Mouse (Mus musculus) limb, embryonic 14.5 days (tissue): Measurements from ENCODE around the gene Marveld3. TPM values are rescaled to one million over a fixed set of nuclear protein-coding genes. Genes with fewer than 3 reads are reported as not detected.

Experiments used
- ATAC-seq: fragments of 200-750 bp; cut with Nextera tagmentation; 2 replicates; pipeline ENCODE4 v1.8.0; 2017; ENCODE audit warnings: low read depth, moderate number of reproducible peaks, moderate TSS enrichment; ENCODE audit not compliant: low FRiP score
- DNase-seq: peaks from one replicate; pipeline ENCODE4 v3.0.0-alpha.2; 2015; ENCODE audit warnings: low spot score
- H3K27ac ChIP-seq: fragments of 300-500 bp; sonication (generic); replicated peaks from 2 replicates; pipeline ENCODE4 v1.5.1; 2014; ENCODE audit warnings: low read depth, mild to moderate bottlenecking, low read length, moderate library complexity, mixed read lengths
- H3K27me3 ChIP-seq: fragments of 300-500 bp; sonication (generic); 2 replicates; pipeline ENCODE4 v1.6.1; 2014; ENCODE audit warnings: low read length, mixed read lengths; ENCODE audit not compliant: control insufficient read depth, insufficient read depth
- H3K36me3 ChIP-seq: fragments of 300-500 bp; sonication (generic); 2 replicates; pipeline ENCODE4 v1.6.1; 2014; ENCODE audit warnings: mild to moderate bottlenecking, low read length, moderate library complexity, mixed read lengths; ENCODE audit not compliant: control insufficient read depth, insufficient read depth
- H3K4me1 ChIP-seq: fragments of 300-500 bp; sonication (generic); 2 replicates; pipeline ENCODE4 v1.6.1; 2014; ENCODE audit warnings: antibody characterized with exemption, low read length, mixed read lengths; ENCODE audit not compliant: control insufficient read depth, insufficient read depth
- H3K4me2 ChIP-seq: fragments of 300-500 bp; sonication (generic); replicated peaks from 2 replicates; pipeline ENCODE4 v1.6.1; 2014; ENCODE audit warnings: low read depth, mild to moderate bottlenecking, low read length, moderate library complexity; ENCODE audit not compliant: severe bottlenecking
- H3K4me3 ChIP-seq: fragments of 300-500 bp; sonication (generic); replicated peaks from 2 replicates; pipeline ENCODE4 v1.5.1; 2014; ENCODE audit warnings: low read length
- H3K9ac ChIP-seq: fragments of 300-500 bp; sonication (generic); 2 replicates; pipeline ENCODE4 v1.6.1; 2014; ENCODE audit warnings: mild to moderate bottlenecking, low read depth, low read length, moderate library complexity; ENCODE audit not compliant: severe bottlenecking
- H3K9me3 ChIP-seq: fragments of 300-500 bp; sonication (generic); 2 replicates; pipeline ENCODE4 v1.6.1; 2016; ENCODE audit warnings: low read length; ENCODE audit not compliant: control insufficient read depth
- POLR2A ChIP-seq: fragments of 200-500 bp; IDR thresholded peaks from 2 replicates; pipeline ENCODE4 v1.8.0; 2012; ENCODE audit warnings: inconsistent platforms, mild to moderate bottlenecking, moderate library complexity, borderline replicate concordance; ENCODE audit not compliant: insufficient read depth, insufficient read length; ENCODE audit errors: extremely low read depth
- WGBS: fragments of 180-500 bp; shearing (Covaris S2); extraction: QIAGEN DNeasy Blood & Tissue Kit; methylation state at CpG from one replicate; pipeline ENCODE4 v1.1.7; 2014; 5-methylcytosine and 5-hydroxymethylcytosine counted together
- polyA plus RNA-seq, 2 experiments: library from polyadenylated mRNA; depleted of rRNA in 1 of 2; stranded (reverse) in 1 of 2; unstranded in 1 of 2; fragments of >200 nt; fragmentation: Nextera tagmentation in 1 of 2; extraction: Ambion mirVana in 1 of 2; gene quantifications; 2 replicates each; pipeline versions ENCODE4 v1.2.1 to v1.2.3; 2012 to 2014

The Marveld3 gene
- polyA plus RNA-seq, 2 experiments, result 1.2 to 3.1 TPM

GRCm38 (mm10) chr8:109946272-109946671 lies 15.7 kb downstream of the Marveld3 start:
- ATAC-seq (no peak), DNase-seq (no peak)
- no peak for TF ChIP-seq POLR2A
- no peak overlapping the region for H3K4me3 ChIP-seq
- H3K9me3 ChIP-seq, result no peaks in the 10 kb centered on the region
- no peak overlapping the region for H3K9ac ChIP-seq
- peaks cover 17% of the 10 kb centered on the region for H3K27me3 ChIP-seq
- peaks cover 1% of the 10 kb centered on the region; the same call in 1 of the 2 replicates for H3K36me3 ChIP-seq
- H3K4me2 ChIP-seq, result no peak overlapping the region
- WGBS, result 90% methylated on average over 7 of the region's 7 CpGs
- peaks cover 13% of the 10 kb centered on the region; the same call in 1 of the 2 replicates for H3K4me1 ChIP-seq
- H3K27ac ChIP-seq, result no peak overlapping the region

GRCm38 (mm10) chr8:109945694-109946093 lies 16.3 kb downstream of the Marveld3 start:
- H3K4me3 ChIP-seq, result no peak overlapping the region
- no peak for ATAC-seq
- WGBS, result 59% methylated on average over 7 of the region's 7 CpGs

GRCm38 (mm10) chr8:109945153-109945632 lies 16.8 kb downstream of the Marveld3 start:
- Histone ChIP-seq H3K27me3 (peaks cover 17% of the 10 kb centered on the region), H3K9me3 (no peaks in the 10 kb centered on the region), H3K36me3 (peaks cover 12% of the 10 kb centered on the region), H3K27ac (no peak overlapping the region), H3K4me3 (no peak overlapping the region), H3K4me2 (no peak overlapping the region), H3K9ac (no peak overlapping the region), H3K4me1 (peaks cover 13% of the 10 kb centered on the region; the same call in 1 of the 2 replicates)
- no peak for ATAC-seq
- WGBS, result 20% methylated on average over 9 of the region's 9 CpGs
- no peak for TF ChIP-seq POLR2A
- DNase-seq, result peak; percentile 51

More at GRCm38 (mm10) chr8:109945694-109946093, 16.3 kb downstream of the Marveld3 start:
- Histone ChIP-seq H3K27me3 (peaks cover 17% of the 10 kb centered on the region), H3K9ac (no peak overlapping the region), H3K27ac (no peak overlapping the region), H3K36me3 (peaks cover 7% of the 10 kb centered on the region), H3K4me1 (peaks cover 13% of the 10 kb centered on the region; the same call in 1 of the 2 replicates), H3K4me2 (no peak overlapping the region), H3K9me3 (no peaks in the 10 kb centered on the region)
- DNase-seq, result no peak
- TF ChIP-seq POLR2A, result no peak

- DNase-seq (no peak), ATAC-seq (no peak)
- H3K27me3 ChIP-seq, result no peaks in the 10 kb centered on the region
- no peak for TF ChIP-seq POLR2A
- no peak overlapping the region for H3K27ac ChIP-seq
- no peak overlapping the region for H3K4me3 ChIP-seq
- no peaks in the 10 kb centered on the region for H3K9me3 ChIP-seq
- 0 out of 2 replicates have a peak, but pooled peaks cover 8% of the 10 kb centered on the region for H3K4me1 ChIP-seq
- H3K36me3 ChIP-seq, result peaks cover 34% of the 10 kb centered on the region
- H3K4me2 ChIP-seq, result no peak overlapping the region
- no peak overlapping the region for H3K9ac ChIP-seq
- WGBS, result 70% methylated on average over 2 of the region's 2 CpGs
Measured at GRCm38 (mm10) chr8:109941606-109942360, 20.2 kb downstream of the Marveld3 start.

- Histone ChIP-seq H3K36me3 (peaks cover 56% of the 10 kb centered on the region), H3K9me3 (no peaks in the 10 kb centered on the region), H3K4me1 (no peaks in the 10 kb centered on the region), H3K4me3 (no peak overlapping the region), H3K27me3 (no peaks in the 10 kb centered on the region), H3K27ac (no peak overlapping the region), H3K4me2 (no peak overlapping the region), H3K9ac (no peak overlapping the region)
- DNase-seq (no peak), ATAC-seq (no peak)
- WGBS, result 87% methylated on average over 8 of the region's 8 CpGs
- no peak for TF ChIP-seq POLR2A
Measured at GRCm38 (mm10) chr8:109920406-109921390, 41.3 kb downstream of the Marveld3 start.
